Mouse (Mus musculus) bone marrow, adult 2 months (tissue): ENCODE data around the gene Trp53rkb.

ENCODE experiments used
- CTCF ChIP-seq: fragments of 200-500 bp; IDR thresholded peaks from 2 replicates; pipeline ENCODE4 v1.5.1; 2011; ENCODE audit warnings: low read length, control low read depth; ENCODE audit not compliant: control insufficient read depth, insufficient read depth
- POLR2A ChIP-seq: fragments of 200-500 bp; IDR thresholded peaks from 2 replicates; pipeline ENCODE4 v1.6.1; 2011; ENCODE audit warnings: low read depth, mild to moderate bottlenecking, control low read depth, low read length, borderline replicate concordance; ENCODE audit not compliant: control insufficient read depth

DNA sequence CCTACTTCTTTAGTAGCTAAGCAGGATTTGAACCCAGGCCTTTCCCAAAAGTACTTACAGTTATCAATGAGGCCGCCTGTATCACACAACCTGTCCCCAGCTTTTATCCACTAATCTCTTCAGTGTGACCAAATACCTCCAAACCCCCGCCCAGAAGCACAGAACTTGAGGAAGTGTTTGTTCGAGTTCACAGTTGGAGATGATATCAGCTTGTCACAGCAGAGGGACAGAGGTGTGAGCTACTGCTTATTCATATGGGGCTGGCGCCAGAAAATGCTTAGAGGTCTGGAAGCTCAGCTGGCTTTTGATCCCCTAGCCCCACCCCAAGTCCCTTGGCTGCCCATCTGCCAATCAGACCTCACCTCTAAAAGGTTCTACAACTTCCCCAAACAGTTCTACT, 38.1 kb upstream of the Trp53rkb start:
- no peak for TF ChIP-seq CTCF
- TF ChIP-seq POLR2A = no peak
